Mouse (Mus musculus): ENCODE data around the gene Ptprb. TPM values are rescaled to one million over a fixed set of nuclear protein-coding genes. Genes with fewer than 3 reads are reported as not detected.

Ptprb gene
- polyA plus RNA-seq, 1 experiment: 1.8 TPM

DNA sequence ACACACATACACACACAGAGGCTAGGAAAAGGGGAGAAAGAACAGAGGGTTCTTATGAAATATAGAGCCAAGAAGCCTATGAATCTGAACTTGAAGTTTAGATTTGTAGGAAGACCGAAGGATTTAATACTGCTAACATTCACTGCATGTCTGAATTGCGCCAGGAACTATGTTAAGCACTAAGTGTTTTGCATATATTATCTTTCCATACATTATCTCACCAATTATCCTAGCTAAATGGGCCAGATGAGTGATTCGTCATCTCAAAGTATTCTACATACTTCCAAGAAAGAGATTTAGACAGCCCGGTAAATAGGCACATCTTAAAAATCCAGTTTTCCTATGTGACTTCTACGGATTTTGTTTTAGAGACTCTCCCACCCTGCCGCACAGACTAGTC lies 129.7 kb downstream of the Ptprb start:
- no peaks in the 10 kb centered on the region for H3K27me3 ChIP-seq (ENCODE audit: control insufficient read depth, insufficient read depth, low read length)
- H3K4me1 ChIP-seq (replicated peaks; ENCODE audit: control insufficient read depth, insufficient read depth, low read length): no peaks in the 10 kb centered on the region
- no peak for DNase-seq
- H3K4me3 ChIP-seq (ENCODE audit: control insufficient read depth, insufficient read depth, low read length): no peak overlapping the region
- H3K36me3 ChIP-seq (ENCODE audit: control insufficient read depth, insufficient read depth, low read length): no peaks in the 10 kb centered on the region
- 99% methylated on average over 6 of the region's 6 CpGs for WGBS
- H3K27ac ChIP-seq (ENCODE audit: control insufficient read depth, insufficient read depth, low read length): no peak overlapping the region
- TF ChIP-seq CTCF (IDR thresholded peaks at IDR 0.05; ENCODE audit: borderline replicate concordance, control insufficient read depth, extremely low read depth, insufficient read depth, low read length, poor library complexity): no peak
- no peak for TF ChIP-seq POLR2A (IDR thresholded peaks at IDR 0.05; ENCODE audit: control insufficient read depth, extremely low read depth, insufficient read depth, low read length, poor library complexity)

- 72% methylated on average over 19 of the region's 19 CpGs for WGBS
These were observed 132.5 kb downstream of the Ptprb start for GRCm38 (mm10) chr10:116407684-116408359.

GRCm38 (mm10) chr10:116410826-116411225 lies 135.5 kb downstream of the Ptprb start:
- H3K4me1 ChIP-seq (replicated peaks; ENCODE audit: control insufficient read depth, insufficient read depth, low read length): no peaks in the 10 kb centered on the region
- no peaks in the 10 kb centered on the region for H3K27me3 ChIP-seq (ENCODE audit: control insufficient read depth, insufficient read depth, low read length)
- no peak overlapping the region for H3K27ac ChIP-seq (ENCODE audit: control insufficient read depth, insufficient read depth, low read length)
- H3K36me3 ChIP-seq (ENCODE audit: control insufficient read depth, insufficient read depth, low read length): no peaks in the 10 kb centered on the region
- 76% methylated on average over 9 of the region's 9 CpGs for WGBS
- DNase-seq: no peak
- TF ChIP-seq POLR2A (IDR thresholded peaks at IDR 0.05; ENCODE audit: control insufficient read depth, extremely low read depth, insufficient read depth, low read length, poor library complexity): no peak
- no peak for TF ChIP-seq CTCF (IDR thresholded peaks at IDR 0.05; ENCODE audit: borderline replicate concordance, control insufficient read depth, extremely low read depth, insufficient read depth, low read length, poor library complexity)
- H3K4me3 ChIP-seq (ENCODE audit: control insufficient read depth, insufficient read depth, low read length): no peak overlapping the region

More at GRCm38 (mm10) chr10:116407684-116408359, 132.5 kb downstream of the Ptprb start:
- H3K36me3 ChIP-seq (ENCODE audit: control insufficient read depth, insufficient read depth, low read length): no peaks in the 10 kb centered on the region
- H3K27me3 ChIP-seq (ENCODE audit: control insufficient read depth, insufficient read depth, low read length): no peaks in the 10 kb centered on the region
- DNase-seq: no peak
- no peaks in the 10 kb centered on the region for H3K4me1 ChIP-seq (replicated peaks; ENCODE audit: control insufficient read depth, insufficient read depth, low read length)
- H3K27ac ChIP-seq (ENCODE audit: control insufficient read depth, insufficient read depth, low read length): no peak overlapping the region
- TF ChIP-seq POLR2A (IDR thresholded peaks at IDR 0.05; ENCODE audit: control insufficient read depth, extremely low read depth, insufficient read depth, low read length, poor library complexity): no peak
- no peak for TF ChIP-seq CTCF (IDR thresholded peaks at IDR 0.05; ENCODE audit: borderline replicate concordance, control insufficient read depth, extremely low read depth, insufficient read depth, low read length, poor library complexity)
- H3K4me3 ChIP-seq (ENCODE audit: control insufficient read depth, insufficient read depth, low read length): no peak overlapping the region

- H3K27ac ChIP-seq (ENCODE audit: control insufficient read depth, insufficient read depth, low read length): no peak overlapping the region
- no peaks in the 10 kb centered on the region for H3K4me1 ChIP-seq (replicated peaks; ENCODE audit: control insufficient read depth, insufficient read depth, low read length)
- TF ChIP-seq CTCF (IDR thresholded peaks at IDR 0.05; ENCODE audit: borderline replicate concordance, control insufficient read depth, extremely low read depth, insufficient read depth, low read length, poor library complexity) (no peak), POLR2A (IDR thresholded peaks at IDR 0.05; ENCODE audit: control insufficient read depth, extremely low read depth, insufficient read depth, low read length, poor library complexity) (no peak)
- no peaks in the 10 kb centered on the region for H3K27me3 ChIP-seq (ENCODE audit: control insufficient read depth, insufficient read depth, low read length)
- WGBS: 74% methylated on average over 6 of the region's 6 CpGs
- no peak for DNase-seq
- H3K36me3 ChIP-seq (ENCODE audit: control insufficient read depth, insufficient read depth, low read length): no peaks in the 10 kb centered on the region
- no peak overlapping the region for H3K4me3 ChIP-seq (ENCODE audit: control insufficient read depth, insufficient read depth, low read length)
These were observed 140.8 kb downstream of the Ptprb start for GRCm38 (mm10) chr10:116416142-116416541.

DNA sequence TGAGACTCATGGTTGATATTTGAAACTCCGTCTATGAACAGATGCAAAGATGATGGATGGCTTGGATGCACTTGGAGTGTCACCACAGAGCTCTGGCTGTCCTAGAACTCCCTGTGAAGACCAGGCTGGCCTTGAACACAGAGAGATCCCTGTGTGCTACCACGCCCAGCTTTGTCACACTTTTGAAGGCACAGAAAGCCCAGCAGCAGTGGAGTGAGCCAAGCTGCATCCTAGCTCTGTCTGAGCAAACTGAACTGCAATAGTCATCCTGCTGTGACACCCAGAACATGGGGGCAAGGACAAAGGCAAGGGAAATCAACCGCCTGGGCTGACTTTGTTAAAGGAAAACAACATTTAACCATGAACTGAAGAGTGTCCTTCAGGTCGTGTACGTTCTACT lies 141.4 kb downstream of the Ptprb start:
- Histone ChIP-seq H3K27me3 (ENCODE audit: control insufficient read depth, insufficient read depth, low read length) (no peaks in the 10 kb centered on the region), H3K4me3 (ENCODE audit: control insufficient read depth, insufficient read depth, low read length) (no peak overlapping the region), H3K4me1 (replicated peaks; ENCODE audit: control insufficient read depth, insufficient read depth, low read length) (no peaks in the 10 kb centered on the region), H3K36me3 (ENCODE audit: control insufficient read depth, insufficient read depth, low read length) (no peaks in the 10 kb centered on the region), H3K27ac (ENCODE audit: control insufficient read depth, insufficient read depth, low read length) (no peak overlapping the region)
- DNase-seq: no peak
- WGBS: 83% methylated on average over 5 of the region's 5 CpGs
- no peak for TF ChIP-seq CTCF (IDR thresholded peaks at IDR 0.05; ENCODE audit: borderline replicate concordance, control insufficient read depth, extremely low read depth, insufficient read depth, low read length, poor library complexity)

- 79% methylated on average over 24 of the region's 24 CpGs for WGBS
- Histone ChIP-seq H3K4me3 (ENCODE audit: control insufficient read depth, insufficient read depth, low read length) (no peak overlapping the region), H3K36me3 (ENCODE audit: control insufficient read depth, insufficient read depth, low read length) (no peaks in the 10 kb centered on the region), H3K4me1 (replicated peaks; ENCODE audit: control insufficient read depth, insufficient read depth, low read length) (0 out of 2 replicates have a peak, but pooled peaks cover 6% of the 10 kb centered on the region), H3K27me3 (ENCODE audit: control insufficient read depth, insufficient read depth, low read length) (no peaks in the 10 kb centered on the region), H3K27ac (ENCODE audit: control insufficient read depth, insufficient read depth, low read length) (no peak overlapping the region)
- TF ChIP-seq CTCF (IDR thresholded peaks at IDR 0.05; ENCODE audit: borderline replicate concordance, control insufficient read depth, extremely low read depth, insufficient read depth, low read length, poor library complexity) (no peak), POLR2A (IDR thresholded peaks at IDR 0.05; ENCODE audit: control insufficient read depth, extremely low read depth, insufficient read depth, low read length, poor library complexity) (no peak)
- no peak for DNase-seq
These were observed 142.9 kb downstream of the Ptprb start for GRCm38 (mm10) chr10:116418121-116418726.

All from thymus, adult 2 months (tissue).